Comparison of ENCODE assay signal across 8 mouse cellular contexts in the genomic region with DNA sequence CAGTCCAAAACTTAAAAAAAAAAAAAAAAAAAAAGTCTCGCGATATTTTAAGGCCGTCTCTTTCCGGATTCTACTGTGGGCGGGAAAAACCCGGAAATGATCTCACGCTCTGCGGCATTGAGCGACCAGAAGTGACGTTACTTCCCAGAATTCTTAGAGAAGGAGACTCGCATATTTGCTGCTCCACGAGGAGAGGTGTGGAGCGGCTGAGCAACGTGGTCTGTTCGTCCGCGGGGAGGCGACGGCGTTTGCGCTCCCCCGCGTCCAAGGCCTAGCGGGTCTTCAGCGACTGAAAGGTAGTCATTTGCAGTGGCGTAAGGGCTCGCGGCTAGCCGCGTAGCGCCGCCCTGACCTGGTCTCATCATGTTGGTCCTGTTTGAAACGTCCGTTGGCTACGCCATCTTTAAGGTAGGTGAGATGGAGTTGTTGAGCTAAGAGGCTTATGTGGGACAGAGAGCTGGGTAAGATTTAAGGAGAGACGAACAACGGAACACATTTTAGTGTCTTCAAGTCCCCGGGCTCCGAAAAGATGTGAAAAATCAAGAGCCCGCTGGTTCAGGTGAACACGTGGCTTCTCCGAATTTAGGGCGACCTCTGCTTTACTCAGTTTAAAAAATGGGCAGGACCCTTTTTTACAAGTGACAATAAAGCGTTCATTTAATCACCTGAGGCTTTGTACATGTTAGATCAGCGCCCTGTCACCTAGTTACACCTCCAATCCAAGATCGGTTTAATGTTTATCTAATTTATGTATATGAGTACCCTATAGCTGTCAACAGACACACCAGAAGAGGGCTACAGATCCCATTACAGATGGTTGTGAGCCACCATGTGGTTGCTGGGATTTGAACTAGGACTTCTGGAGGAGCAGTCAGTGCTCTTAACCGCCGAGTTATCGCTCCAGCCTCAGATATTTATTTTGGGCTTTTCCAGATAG. TPM values are rescaled to one million over a fixed set of nuclear protein-coding genes. Genes with fewer than 3 reads are reported as not detected.
DNase-seq lines count a peak whose midpoint lies in the region; ATAC-seq lines count a peak whose summit lies in the region.

TSS of gene Nop58 (plus strand) at position 153 of the 937 bp plus-strand sequence.

- peak; percentile 91 to 96 for DNase-seq in adrenal gland, adult (ENCODE audit: inconsistent age in 2 of 2, low spot score in 1 of 2)
- peak; percentile 98 for DNase-seq in embryo, embryonic 10.5 days (ENCODE audit: low spot score)
- DNase-seq in gastrocnemius, postnatal 14 days: peak; percentile 84
- peak; percentile 90 to 95 for DNase-seq in left cerebral cortex, postnatal 10 days (ENCODE audit: extremely low spot score in 1 of 2, low spot score in 2 of 2)
- peak; percentile 88 for DNase-seq in right cerebral cortex, postnatal 25 days
- peak; percentile 81 to 82 for DNase-seq in urinary bladder, postnatal 4 days (ENCODE audit: low spot score in 2 of 2)

- intact Hi-C loops in gastrocnemius, postnatal 14 days (cut with DNase I; ENCODE audit: low total_unique reads): no loop called here
- intact Hi-C loops in left cerebral cortex, postnatal 10 days (cut with DNase I): no loop called here

- ATAC-seq in inflammation-experienced regulatory T-cells, adult 6 months: peak; percentile 98
- peak; percentile 94 for ATAC-seq in megakaryocyte-erythroid progenitor cell, adult 5-6 weeks (replicated peaks; ENCODE audit: low FRiP score, low TSS enrichment, poor library complexity, severe bottlenecking)

RNA-seq across cellular contexts. Expression of gene Nop58, which starts in this region (rescaled TPM):
- 10 to 100 TPM; 25.7 to 33.5 TPM for total RNA-seq in gastrocnemius, postnatal 14 days (2021)
- 100 to 1,000 TPM; 155 to 208 (median 208) TPM for polyA plus RNA-seq in inflammation-experienced regulatory T-cells, adult 6 months (2017; shearing (Covaris generic))
- 10 to 100 TPM; 73.3 to 74.4 TPM for total RNA-seq in left cerebral cortex, postnatal 10 days (2021)
- total RNA-seq in megakaryocyte-erythroid progenitor cell, adult 5-6 weeks (2014; fragmentation: Nextera tagmentation): 255 and 369 TPM in 2 replicates
- 2,583 and 2,929 TPM in 2 replicates for total RNA-seq in megakaryocyte-erythroid progenitor cell, adult 5-6 weeks (2017)

Comparison
In these comparisons a context has a peak if more than half of its experiments do, and no peak if none do; other contexts are left out.
1. Peak in every context shown above with its lines: DNase-seq and ATAC-seq.